Mouse (Mus musculus) small intestine, adult 2 months (tissue): ENCODE measurements at regions not wholly inside any gene's neighbourhood (a gene's known extent, or its start where the extent isn't known, plus 50 kb on each side); places are given as distances from the start of the nearest gene placed in this dataset.

Source experiments
- H3K27ac ChIP-seq: fragments of 200-500 bp; 2 replicates; pipeline ENCODE4 v1.5.1; 2012; ENCODE audit warnings: low read depth, low read length, control low read depth, inconsistent platforms; ENCODE audit not compliant: insufficient read depth
- H3K27me3 ChIP-seq: fragments of 200-500 bp; 2 replicates; pipeline ENCODE4 v1.6.1; 2012; ENCODE audit warnings: mild to moderate bottlenecking, moderate library complexity, low read length, inconsistent platforms; ENCODE audit not compliant: control insufficient read depth, insufficient read depth
- H3K36me3 ChIP-seq: fragments of 200-500 bp; 2 replicates; pipeline ENCODE4 v1.6.1; 2012; ENCODE audit warnings: mild to moderate bottlenecking, low read length, control low read depth, inconsistent platforms; ENCODE audit not compliant: control insufficient read depth, insufficient read depth
- H3K4me1 ChIP-seq: fragments of 200-500 bp; 2 replicates; pipeline ENCODE4 v1.6.1; 2012; ENCODE audit warnings: low read length, inconsistent platforms, mixed read lengths; ENCODE audit not compliant: control insufficient read depth, insufficient read depth, insufficient read length
- H3K4me3 ChIP-seq: fragments of 200-500 bp; 2 replicates; pipeline ENCODE4 v1.5.1; 2012; ENCODE audit warnings: low read depth, mild to moderate bottlenecking, control low read depth, inconsistent platforms, low read length, moderate library complexity
- CTCF ChIP-seq: fragments of 200-500 bp; IDR thresholded peaks from 2 replicates; pipeline ENCODE4 v1.5.1; 2012; ENCODE audit warnings: low read depth, mild to moderate bottlenecking, control low read depth, inconsistent platforms, low read length, moderate library complexity, mixed read lengths; ENCODE audit not compliant: insufficient replicate concordance, insufficient read length; ENCODE audit errors: extremely low read depth
- POLR2A ChIP-seq: fragments of 200-500 bp; IDR thresholded peaks from 2 replicates; pipeline ENCODE4 v1.6.1; 2012; ENCODE audit warnings: low read depth, mild to moderate bottlenecking, control low read depth, inconsistent platforms, low read length, moderate library complexity
- WGBS: fragments of 180-500 bp; shearing (Covaris S2); methylation state at CpG from one replicate; pipeline ENCODE4 v1.1.7; 2018; 5-methylcytosine and 5-hydroxymethylcytosine counted together

DNA sequence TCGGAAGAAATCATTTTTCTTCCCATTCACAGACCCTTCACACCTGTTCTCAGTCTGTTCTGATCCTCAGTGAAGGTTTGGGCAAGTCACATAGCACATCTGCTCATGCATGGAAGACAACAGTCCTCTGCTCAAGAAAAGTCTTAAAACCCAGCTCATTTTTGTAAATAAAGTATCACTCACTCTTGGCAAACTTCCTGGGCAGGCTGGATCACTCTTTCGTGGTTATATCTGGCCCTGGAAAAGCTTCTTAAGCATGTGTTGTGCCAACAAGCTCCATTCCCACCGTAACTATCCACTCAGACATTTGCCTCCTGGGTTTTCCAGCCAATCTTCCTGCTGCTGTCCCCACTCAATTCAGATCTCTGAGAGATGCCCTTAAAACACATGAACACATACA is 103.2 kb upstream of the Cep85l start:
- no peaks in the 10 kb centered on the region for H3K36me3 ChIP-seq
- 67% methylated on average over 3 of the region's 3 CpGs for WGBS
- H3K4me3 ChIP-seq: no peak overlapping the region

GRCm38 (mm10) chr10:53470200-53470599 is 90.5 kb upstream of the Cep85l start:
- Histone ChIP-seq H3K4me3 (no peak overlapping the region), H3K27ac (no peak overlapping the region), H3K4me1 (no peaks in the 10 kb centered on the region), H3K36me3 (no peaks in the 10 kb centered on the region), H3K27me3 (no peaks in the 10 kb centered on the region)
- no peak for TF ChIP-seq POLR2A
- no peak for TF ChIP-seq CTCF
- WGBS: 87% methylated on average over 3 of the region's 3 CpGs

More for the DNA sequence above, 103.2 kb upstream of the Cep85l start:
- TF ChIP-seq CTCF: no peak
- TF ChIP-seq POLR2A: no peak
- Histone ChIP-seq H3K27me3 (no peaks in the 10 kb centered on the region), H3K4me1 (no peaks in the 10 kb centered on the region), H3K27ac (no peak overlapping the region)

GRCm38 (mm10) chr10:53469611-53470010 is 89.9 kb upstream of the Cep85l start:
- H3K27ac ChIP-seq: no peak overlapping the region
- WGBS: 67% methylated on average over 1 of the region's 1 CpGs
- TF ChIP-seq POLR2A (no peak), CTCF (no peak)

DNA sequence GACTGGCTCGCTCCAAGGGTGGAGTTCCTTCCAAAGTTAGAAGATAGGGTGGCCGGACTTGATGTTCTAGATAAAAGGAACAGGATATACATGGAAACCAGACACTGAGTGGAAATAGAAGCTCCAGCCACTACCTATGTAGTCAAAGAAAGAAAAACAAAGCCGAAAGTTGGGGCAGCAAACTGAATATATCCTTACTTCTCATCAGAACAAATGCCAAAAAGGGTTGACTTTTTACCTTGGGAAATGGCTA is 88.5 kb upstream of the Cep85l start:
- no peak overlapping the region for H3K27ac ChIP-seq
- TF ChIP-seq CTCF (no peak), POLR2A (no peak)
- 78% methylated on average over 3 of the region's 3 CpGs for WGBS

More at GRCm38 (mm10) chr10:53469611-53470010, 89.9 kb upstream of the Cep85l start:
- Histone ChIP-seq H3K27me3 (no peaks in the 10 kb centered on the region), H3K36me3 (no peaks in the 10 kb centered on the region), H3K4me3 (no peak overlapping the region), H3K4me1 (no peaks in the 10 kb centered on the region)

DNA sequence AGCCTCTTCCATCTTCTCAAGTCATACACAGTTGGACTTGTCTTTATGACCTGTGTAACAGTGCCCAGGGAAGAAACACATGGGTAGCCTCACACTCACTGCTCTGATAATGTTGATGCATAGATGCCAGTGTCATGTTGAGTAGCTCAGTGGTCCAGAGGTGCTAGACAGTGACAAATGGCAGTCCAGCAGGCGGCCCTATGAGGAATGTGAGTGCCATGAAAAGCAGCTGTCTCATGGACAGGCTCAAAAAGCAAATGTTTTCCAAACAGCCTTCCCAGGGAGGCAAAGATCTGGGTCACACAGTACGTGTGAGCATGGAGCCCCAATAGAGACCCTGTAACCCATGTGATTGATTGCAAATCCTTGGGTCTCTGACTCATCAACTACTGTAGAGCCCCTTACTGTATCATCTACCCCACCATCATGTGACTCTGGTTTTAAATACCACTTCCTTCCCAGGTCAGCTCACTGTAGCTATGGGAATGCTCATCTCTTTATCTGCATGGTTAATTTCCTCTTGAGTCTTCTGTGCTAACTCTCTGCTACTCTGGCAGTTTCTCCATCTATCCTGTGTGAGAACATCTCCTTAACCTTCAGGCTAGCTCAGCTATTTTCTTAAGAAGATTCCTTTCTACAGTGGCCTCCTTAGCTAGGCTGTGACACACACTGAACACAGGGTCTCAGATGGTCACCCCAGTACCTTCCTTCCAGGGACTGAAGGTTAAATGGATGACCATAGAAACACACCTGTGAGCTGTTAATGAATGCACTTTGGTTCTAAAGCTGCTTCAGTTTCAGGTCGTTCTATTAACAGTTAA is 87.9 kb upstream of the Cep85l start:
- no peaks in the 10 kb centered on the region for H3K36me3 ChIP-seq
- 63% methylated on average over 3 of the region's 3 CpGs for WGBS
- H3K27me3 ChIP-seq: no peaks in the 10 kb centered on the region
- H3K4me1 ChIP-seq: no peaks in the 10 kb centered on the region
- H3K4me3 ChIP-seq: no peak overlapping the region
- no peak overlapping the region for H3K27ac ChIP-seq
- TF ChIP-seq POLR2A (no peak), CTCF (no peak)

More for the DNA sequence above, 88.5 kb upstream of the Cep85l start:
- no peaks in the 10 kb centered on the region for H3K27me3 ChIP-seq
- H3K4me3 ChIP-seq: no peak overlapping the region
- H3K36me3 ChIP-seq: no peaks in the 10 kb centered on the region
- H3K4me1 ChIP-seq: no peaks in the 10 kb centered on the region

- WGBS: 49% methylated on average over 1 of the region's 1 CpGs
- H3K27me3 ChIP-seq: no peaks in the 10 kb centered on the region
- H3K4me1 ChIP-seq: no peaks in the 10 kb centered on the region
- TF ChIP-seq CTCF (no peak), POLR2A (no peak)
- H3K27ac ChIP-seq: peak overlapping the region; percentile 4; the same call in 1 of the 2 replicates
- H3K36me3 ChIP-seq: no peaks in the 10 kb centered on the region
- H3K4me3 ChIP-seq: no peak overlapping the region
Observed at GRCm38 (mm10) chr10:53466851-53467250, 87.1 kb upstream of the Cep85l start.

DNA sequence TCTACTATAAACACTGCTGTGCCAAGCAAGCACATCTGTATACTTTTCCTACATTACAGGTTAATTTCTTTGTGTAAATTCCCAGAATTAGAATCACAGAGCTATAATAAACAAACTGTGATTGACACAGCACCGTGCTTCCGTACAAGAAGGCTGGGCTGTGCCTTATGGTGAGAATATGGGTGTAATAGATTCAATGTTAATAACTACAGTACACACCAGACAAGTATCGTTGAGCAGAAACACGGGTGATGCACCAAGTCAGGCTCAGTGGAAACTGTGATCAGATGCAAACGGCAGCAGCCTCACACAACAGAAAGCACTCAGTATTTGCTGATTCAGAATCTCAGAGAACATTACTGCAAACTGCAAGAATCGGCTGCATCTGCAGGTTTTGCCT is 86.5 kb upstream of the Cep85l start:
- Histone ChIP-seq H3K4me1 (no peaks in the 10 kb centered on the region), H3K27ac (peak overlapping the region; percentile 55; the same call in 1 of the 2 replicates), H3K27me3 (no peaks in the 10 kb centered on the region), H3K4me3 (no peak overlapping the region), H3K36me3 (no peaks in the 10 kb centered on the region)
- 61% methylated on average over 6 of the region's 6 CpGs for WGBS
- no peak for TF ChIP-seq POLR2A
- no peak for TF ChIP-seq CTCF

DNA sequence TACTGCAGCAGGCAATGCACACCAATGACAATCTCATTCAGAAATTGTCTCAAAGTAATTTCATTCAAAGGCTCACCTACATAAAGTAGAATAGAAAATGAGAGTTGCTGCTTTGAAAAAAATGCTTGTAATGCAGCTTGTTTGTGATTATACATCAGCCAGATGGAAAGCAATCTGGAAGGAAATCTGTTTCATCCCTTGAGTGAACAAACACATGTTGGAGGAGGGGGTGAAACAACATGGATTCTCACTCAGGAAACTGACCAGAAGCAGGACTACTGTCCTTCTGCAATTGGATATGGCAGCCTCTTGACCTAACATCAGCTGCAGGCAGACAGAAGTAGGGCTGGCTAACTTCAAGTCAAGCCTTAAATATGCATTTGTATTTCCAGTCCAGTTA is 84.8 kb upstream of the Cep85l start:
- Histone ChIP-seq H3K4me1 (no peaks in the 10 kb centered on the region), H3K27ac (no peak overlapping the region), H3K4me3 (no peak overlapping the region), H3K36me3 (no peaks in the 10 kb centered on the region), H3K27me3 (no peaks in the 10 kb centered on the region)
- TF ChIP-seq CTCF (no peak), POLR2A (no peak)
